Mouse (Mus musculus): ENCODE data around the gene Cd19. TPM values are rescaled to one million over a fixed set of nuclear protein-coding genes. Genes with fewer than 3 reads are reported as not detected.
"Not testable (repeated sequence)": the region's sequence is repeated elsewhere in the genome, so short reads cannot be mapped to it uniquely, and the experiment has no call there.

The Cd19 gene
- polyA plus RNA-seq, 1 experiment from 2014 or later: not detected

- peak within 1 kb of the TSS; percentile 98 for H3K27ac ChIP-seq
- peaks cover 25% of the 10 kb centered on the region for H3K4me1 ChIP-seq (replicated peaks)
- DNase-seq (ENCODE audit: low spot score): peak; percentile 98
- WGBS: under 1% methylated on average over 82 of the region's 82 CpGs
- no peaks in the 10 kb centered on the region for H3K27me3 ChIP-seq (ENCODE audit: insufficient read depth, poor library complexity, severe bottlenecking)
- 0 out of 2 replicates have a peak, but pooled peaks cover 4% of the 10 kb centered on the region for H3K9me3 ChIP-seq
- H3K4me3 ChIP-seq: peak within 1 kb of the TSS; percentile 84
- peaks cover 11% of the 10 kb centered on the region for H3K36me3 ChIP-seq
Measured at GRCm38 (mm10) chr7:126428631-126429502, 14.2 kb upstream of the Cd19 start, which contains the start of gene Rabep2. Rabep2 (plus strand) TSS chr7:126428759.

GRCm38 (mm10) chr7:126428154-126428553 lies 13.5 kb upstream of the Cd19 start:
- Histone ChIP-seq H3K36me3 (peaks cover 8% of the 10 kb centered on the region), H3K9me3 (0 out of 2 replicates have a peak, but pooled peaks cover 4% of the 10 kb centered on the region), H3K4me1 (replicated peaks) (peaks cover 25% of the 10 kb centered on the region), H3K27me3 (ENCODE audit: insufficient read depth, poor library complexity, severe bottlenecking) (no peaks in the 10 kb centered on the region), H3K27ac (peak overlapping the region; percentile 98), H3K4me3 (peak overlapping the region; percentile 84)
- 25% methylated on average over 4 of the region's 4 CpGs for WGBS
- no peak for DNase-seq (ENCODE audit: low spot score)

GRCm38 (mm10) chr7:126427323-126427860 lies 12.7 kb upstream of the Cd19 start:
- peak overlapping the region; percentile 16; the same call in 1 of the 2 replicates for H3K4me3 ChIP-seq
- H3K9me3 ChIP-seq: 0 out of 2 replicates have a peak, but pooled peaks cover 4% of the 10 kb centered on the region
- peaks cover 25% of the 10 kb centered on the region for H3K4me1 ChIP-seq (replicated peaks)
- peak; percentile 8 for DNase-seq (ENCODE audit: low spot score)
- peaks cover 8% of the 10 kb centered on the region for H3K36me3 ChIP-seq
- no peak overlapping the region for H3K27ac ChIP-seq
- WGBS: 54% methylated on average over 12 of the region's 13 CpGs
- H3K27me3 ChIP-seq (ENCODE audit: insufficient read depth, poor library complexity, severe bottlenecking): no peaks in the 10 kb centered on the region

- Histone ChIP-seq H3K4me1 (replicated peaks) (peaks cover 14% of the 10 kb centered on the region), H3K27me3 (ENCODE audit: insufficient read depth, poor library complexity, severe bottlenecking) (no peaks in the 10 kb centered on the region), H3K27ac (no peak overlapping the region), H3K9me3 (0 out of 2 replicates have a peak, but pooled peaks cover 4% of the 10 kb centered on the region), H3K4me3 (no peak overlapping the region), H3K36me3 (no peaks in the 10 kb centered on the region)
- WGBS: 88% methylated on average over 6 of the region's 6 CpGs
- no peak for DNase-seq (ENCODE audit: low spot score)
Measured at GRCm38 (mm10) chr7:126424161-126424560, 9.5 kb upstream of the Cd19 start.

- Histone ChIP-seq H3K4me1 (replicated peaks) (peaks cover 12% of the 10 kb centered on the region), H3K27me3 (ENCODE audit: insufficient read depth, poor library complexity, severe bottlenecking) (no peaks in the 10 kb centered on the region), H3K27ac (no peak overlapping the region), H3K9me3 (0 out of 2 replicates have a peak, but pooled peaks cover 4% of the 10 kb centered on the region), H3K4me3 (no peak overlapping the region), H3K36me3 (no peaks in the 10 kb centered on the region)
- no peak for DNase-seq (ENCODE audit: low spot score)
- WGBS: 87% methylated on average over 5 of the region's 5 CpGs
Measured at GRCm38 (mm10) chr7:126421756-126422155, 7.1 kb upstream of the Cd19 start.

GRCm38 (mm10) chr7:126418496-126418895 lies 3.8 kb upstream of the Cd19 start:
- no peaks in the 10 kb centered on the region for H3K36me3 ChIP-seq
- H3K27me3 ChIP-seq (ENCODE audit: insufficient read depth, poor library complexity, severe bottlenecking): peaks cover 7% of the 10 kb centered on the region; the same call in 1 of the 2 replicates
- no peak overlapping the region for H3K27ac ChIP-seq
- H3K4me1 ChIP-seq (replicated peaks): peaks cover 17% of the 10 kb centered on the region
- WGBS: 78% methylated on average over 3 of the region's 3 CpGs
- no peak for DNase-seq (ENCODE audit: low spot score)
- no peaks in the 10 kb centered on the region for H3K9me3 ChIP-seq
- H3K4me3 ChIP-seq: no peak overlapping the region

- WGBS: 85% methylated on average over 4 of the region's 4 CpGs
- Histone ChIP-seq H3K27me3 (ENCODE audit: insufficient read depth, poor library complexity, severe bottlenecking) (peaks cover 7% of the 10 kb centered on the region; the same call in 1 of the 2 replicates), H3K4me3 (no peak overlapping the region), H3K9me3 (no peaks in the 10 kb centered on the region), H3K36me3 (no peaks in the 10 kb centered on the region), H3K27ac (0 out of 2 replicates have a peak overlapping the region, but pooled peaks have one; percentile 43), H3K4me1 (replicated peaks) (peaks cover 17% of the 10 kb centered on the region)
- DNase-seq (ENCODE audit: low spot score): no peak
Measured at GRCm38 (mm10) chr7:126417606-126418005, 2.9 kb upstream of the Cd19 start.

- 21% methylated on average over 8 of the region's 8 CpGs for WGBS
- Histone ChIP-seq H3K27me3 (ENCODE audit: insufficient read depth, poor library complexity, severe bottlenecking) (peaks cover 7% of the 10 kb centered on the region; the same call in 1 of the 2 replicates), H3K4me1 (replicated peaks) (peaks cover 17% of the 10 kb centered on the region), H3K36me3 (no peaks in the 10 kb centered on the region), H3K4me3 (no peak overlapping the region), H3K9me3 (no peaks in the 10 kb centered on the region), H3K27ac (no peak overlapping the region)
- DNase-seq (ENCODE audit: low spot score): peak; percentile 12
Measured at GRCm38 (mm10) chr7:126417045-126417444, 2.4 kb upstream of the Cd19 start.

- no peak overlapping the region for H3K4me3 ChIP-seq
- WGBS: 51% methylated on average over 2 of the region's 2 CpGs
- no peaks in the 10 kb centered on the region for H3K36me3 ChIP-seq
Measured at GRCm38 (mm10) chr7:126416615-126417014, 1.9 kb upstream of the Cd19 start.

GRCm38 (mm10) chr7:126411061-126411460 lies 3.6 kb downstream of the Cd19 start:
- WGBS: 88% methylated on average over 4 of the region's 4 CpGs
- Histone ChIP-seq H3K27me3 (ENCODE audit: insufficient read depth, poor library complexity, severe bottlenecking) (peaks cover 7% of the 10 kb centered on the region; the same call in 1 of the 2 replicates), H3K36me3 (no peaks in the 10 kb centered on the region), H3K27ac (no peak overlapping the region), H3K9me3 (no peaks in the 10 kb centered on the region), H3K4me3 (no peak overlapping the region), H3K4me1 (replicated peaks) (no peaks in the 10 kb centered on the region)
- no peak for DNase-seq (ENCODE audit: low spot score)

More at GRCm38 (mm10) chr7:126416615-126417014, 1.9 kb upstream of the Cd19 start:
- peaks cover 7% of the 10 kb centered on the region; the same call in 1 of the 2 replicates for H3K27me3 ChIP-seq (ENCODE audit: insufficient read depth, poor library complexity, severe bottlenecking)
- H3K4me1 ChIP-seq (replicated peaks): peaks cover 17% of the 10 kb centered on the region
- no peak for DNase-seq (ENCODE audit: low spot score)
- H3K27ac ChIP-seq: peak overlapping the region; percentile 6; the same call in 1 of the 2 replicates
- H3K9me3 ChIP-seq: no peaks in the 10 kb centered on the region

GRCm38 (mm10) chr7:126408686-126409085 lies 6.0 kb downstream of the Cd19 start:
- Histone ChIP-seq H3K9me3 (no peaks in the 10 kb centered on the region), H3K4me1 (replicated peaks) (no peaks in the 10 kb centered on the region), H3K36me3 (no peaks in the 10 kb centered on the region), H3K27me3 (ENCODE audit: insufficient read depth, poor library complexity, severe bottlenecking) (no peaks in the 10 kb centered on the region), H3K27ac (no peak overlapping the region), H3K4me3 (no peak overlapping the region)
- DNase-seq (ENCODE audit: low spot score): no peak
- 84% methylated on average over 2 of the region's 2 CpGs for WGBS

- H3K36me3 ChIP-seq; H3K27me3 ChIP-seq (ENCODE audit: insufficient read depth, poor library complexity, severe bottlenecking); DNase-seq (ENCODE audit: low spot score); H3K27ac ChIP-seq; H3K9me3 ChIP-seq; H3K4me1 ChIP-seq (replicated peaks); H3K4me3 ChIP-seq: not testable (repeated sequence)
- 74% methylated on average over 8 of the region's 8 CpGs for WGBS
Measured at GRCm38 (mm10) chr7:126402518-126402917, 12.2 kb downstream of the Cd19 start.

GRCm38 (mm10) chr7:126399548-126399947 lies 15.1 kb downstream of the Cd19 start:
- H3K36me3 ChIP-seq: no peaks in the 10 kb centered on the region
- no peak overlapping the region for H3K4me3 ChIP-seq
- DNase-seq (ENCODE audit: low spot score): peak; percentile 83
- no peaks in the 10 kb centered on the region for H3K27me3 ChIP-seq (ENCODE audit: insufficient read depth, poor library complexity, severe bottlenecking)
- H3K9me3 ChIP-seq: no peaks in the 10 kb centered on the region
- 13% methylated on average over 5 of the region's 5 CpGs for WGBS
- peaks cover 15% of the 10 kb centered on the region for H3K4me1 ChIP-seq (replicated peaks)
- no peak overlapping the region for H3K27ac ChIP-seq
